Mouse (Mus musculus): ENCODE measurements around the gene Crisp4. TPM values are rescaled to one million over a fixed set of nuclear protein-coding genes. Genes with fewer than 3 reads are reported as not detected.

Gene Crisp4
- polyA plus RNA-seq, 1 experiment from 2014 or later, result not detected

GRCm38 (mm10) chr1:18129983-18130382 is 15.7 kb downstream of the Crisp4 start:
- ATAC-seq, result no peak
- no peaks in the 10 kb centered on the region for H3K9me3 ChIP-seq (replicated peaks; ENCODE audit: control insufficient read depth, low read length)
- WGBS, result 71% methylated on average over 4 of the region's 4 CpGs

DNA sequence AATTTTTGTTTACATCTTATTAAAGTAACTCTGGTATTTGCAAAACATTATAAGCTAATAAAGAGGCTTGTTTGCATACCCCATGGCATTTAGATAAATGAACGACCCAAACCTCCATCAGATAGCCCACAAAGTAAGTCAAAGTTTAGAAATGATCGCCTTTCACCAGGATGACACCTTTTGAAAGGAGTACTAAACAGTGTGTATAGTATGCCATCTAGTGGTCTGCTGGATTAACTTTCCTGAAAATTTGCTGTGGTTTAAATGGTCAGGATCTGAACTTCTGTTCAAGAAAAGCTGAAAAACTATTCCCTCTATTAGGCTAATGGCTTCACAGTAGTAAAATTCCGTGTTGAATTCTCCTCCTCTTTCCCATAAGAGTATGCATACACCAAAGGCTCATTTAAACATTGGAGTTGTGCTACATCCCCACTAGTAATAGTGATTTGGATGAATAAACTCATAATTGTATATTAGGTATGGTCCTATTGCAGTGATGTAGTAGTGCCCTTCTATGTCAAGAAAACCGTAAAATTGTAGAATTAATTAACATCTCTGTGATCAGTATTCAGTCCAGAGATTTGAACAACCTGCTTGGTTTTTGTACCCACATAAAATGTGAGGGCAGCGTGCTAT is 38.9 kb downstream of the Crisp4 start:
- Histone ChIP-seq H3K27me3 (replicated peaks; ENCODE audit: control insufficient read depth, insufficient read depth, low read length) (no peaks in the 10 kb centered on the region), H3K9ac (ENCODE audit: low read length) (no peak overlapping the region), H3K9me3 (replicated peaks; ENCODE audit: control insufficient read depth, low read length) (no peaks in the 10 kb centered on the region), H3K4me1 (ENCODE audit: control insufficient read depth, insufficient read depth, low read length) (no peaks in the 10 kb centered on the region), H3K4me3 (ENCODE audit: low read depth, low read length) (no peak overlapping the region), H3K36me3 (ENCODE audit: control insufficient read depth, insufficient read depth, low read length) (no peaks in the 10 kb centered on the region), H3K27ac (ENCODE audit: low read depth, low read length) (no peak overlapping the region), H3K4me2 (ENCODE audit: low read length) (no peak overlapping the region)
- 39% methylated on average over 5 of the region's 5 CpGs for WGBS
- ATAC-seq (peak; percentile 74), DNase-seq (ENCODE audit: low spot score) (peak; percentile 85)

More at GRCm38 (mm10) chr1:18129983-18130382, 15.7 kb downstream of the Crisp4 start:
- no peaks in the 10 kb centered on the region for H3K4me1 ChIP-seq (ENCODE audit: control insufficient read depth, insufficient read depth, low read length)
- no peak overlapping the region for H3K4me3 ChIP-seq (ENCODE audit: low read depth, low read length)
- DNase-seq (ENCODE audit: low spot score), result no peak
- no peaks in the 10 kb centered on the region for H3K27me3 ChIP-seq (replicated peaks; ENCODE audit: control insufficient read depth, insufficient read depth, low read length)
- H3K4me2 ChIP-seq (ENCODE audit: low read length), result no peak overlapping the region
- H3K27ac ChIP-seq (ENCODE audit: low read depth, low read length), result no peak overlapping the region
- H3K36me3 ChIP-seq (ENCODE audit: control insufficient read depth, insufficient read depth, low read length), result no peaks in the 10 kb centered on the region
- H3K9ac ChIP-seq (ENCODE audit: low read length), result no peak overlapping the region

GRCm38 (mm10) chr1:18105866-18106529 is 39.7 kb downstream of the Crisp4 start:
- ATAC-seq (peak; percentile 79), DNase-seq (ENCODE audit: low spot score) (peak; percentile 77)
- H3K36me3 ChIP-seq (ENCODE audit: control insufficient read depth, insufficient read depth, low read length), result no peaks in the 10 kb centered on the region
- no peaks in the 10 kb centered on the region for H3K27me3 ChIP-seq (replicated peaks; ENCODE audit: control insufficient read depth, insufficient read depth, low read length)
- 37% methylated on average over 5 of the region's 5 CpGs for WGBS
- H3K4me2 ChIP-seq (ENCODE audit: low read length), result no peak overlapping the region
- no peak overlapping the region for H3K4me3 ChIP-seq (ENCODE audit: low read depth, low read length)
- no peak overlapping the region for H3K27ac ChIP-seq (ENCODE audit: low read depth, low read length)
- H3K9me3 ChIP-seq (replicated peaks; ENCODE audit: control insufficient read depth, low read length), result no peaks in the 10 kb centered on the region
- H3K4me1 ChIP-seq (ENCODE audit: control insufficient read depth, insufficient read depth, low read length), result no peaks in the 10 kb centered on the region
- H3K9ac ChIP-seq (ENCODE audit: low read length), result no peak overlapping the region

GRCm38 (mm10) chr1:18105029-18105865 is 40.5 kb downstream of the Crisp4 start:
- DNase-seq (ENCODE audit: low spot score) (peak; percentile 8), ATAC-seq (peak; percentile 52)
- Histone ChIP-seq H3K9me3 (replicated peaks; ENCODE audit: control insufficient read depth, low read length) (no peaks in the 10 kb centered on the region), H3K9ac (ENCODE audit: low read length) (no peak overlapping the region), H3K27me3 (replicated peaks; ENCODE audit: control insufficient read depth, insufficient read depth, low read length) (no peaks in the 10 kb centered on the region), H3K36me3 (ENCODE audit: control insufficient read depth, insufficient read depth, low read length) (no peaks in the 10 kb centered on the region), H3K4me1 (ENCODE audit: control insufficient read depth, insufficient read depth, low read length) (no peaks in the 10 kb centered on the region), H3K4me2 (ENCODE audit: low read length) (no peak overlapping the region), H3K4me3 (ENCODE audit: low read depth, low read length) (no peak overlapping the region), H3K27ac (ENCODE audit: low read depth, low read length) (no peak overlapping the region)
- WGBS, result 13% methylated on average over 1 of the region's 1 CpGs

Other genes starting within 250 kb of the Crisp4 start
- not detected in 2 replicates for gene Defb18, start 91.5 kb upstream of the Crisp4 start, polyA plus RNA-seq (2014; fragmentation: Nextera tagmentation; extraction: Ambion mirVana)
- not detected in 2 replicates for gene Defb41, start 119.2 kb upstream of the Crisp4 start, polyA plus RNA-seq (2014; fragmentation: Nextera tagmentation; extraction: Ambion mirVana)

Data from forebrain, embryonic 14.5 days (tissue).